Mouse (Mus musculus) liver, postnatal 0 days (tissue): Measurements from ENCODE around the gene Map3k9.

ENCODE experiments used
- CTCF ChIP-seq: sonication (generic); IDR thresholded peaks from 2 replicates; pipeline ENCODE4 v1.5.1; 2016; ENCODE audit warnings: antibody characterized with exemption, low read depth
- EP300 ChIP-seq: IDR thresholded peaks from 2 replicates; pipeline ENCODE4 v1.6.1; 2016; ENCODE audit warnings: antibody characterized with exemption, low read depth, mild to moderate bottlenecking

GRCm38 (mm10) chr12:81787262-81787661, 6.3 kb upstream of the Map3k9 start:
- TF ChIP-seq CTCF (peak; percentile 52), EP300 (no peak)
